Mouse (Mus musculus): ENCODE data around the gene Colec11.
A peak's percentile ranks its signal among the peaks of the same experiment; 100 is the strongest.

GRCm38 (mm10) chr12:28579132-28579531, 44.0 kb downstream of the Colec11 start:
- peak; percentile 32; the same call in 1 of the 2 replicates for TF ChIP-seq CTCF (IDR thresholded peaks at IDR 0.05; ENCODE audit: borderline replicate concordance, insufficient read depth, low read length)
- TF ChIP-seq POLR2A (IDR thresholded peaks at IDR 0.05; ENCODE audit: low read depth, low read length), result no peak
